Mouse (Mus musculus) frontal cortex, adult 2 months (tissue): ENCODE measurements around the gene Insyn1. TPM values are rescaled to one million over a fixed set of nuclear protein-coding genes. Genes with fewer than 3 reads are reported as not detected.
A peak's percentile ranks its signal among the peaks of the same experiment; 100 is the strongest.

ENCODE experiments used
- DNase-seq, 2 experiments: peaks; one replicate each; pipeline ENCODE4 v3.0.0; 2022; ENCODE audit warnings: low spot score in 1 of 2; ENCODE audit errors: extremely low spot score in 1 of 2
- polyA plus RNA-seq: library from polyadenylated mRNA; depleted of rRNA; stranded (reverse); fragments of >200 nt; gene quantifications from 2 replicates; pipeline ENCODE4 v1.2.3, GENCODE M21; 2012; rRNA removed

The Insyn1 gene
- polyA plus RNA-seq: 158 and 162 TPM in 2 replicates

DNA sequence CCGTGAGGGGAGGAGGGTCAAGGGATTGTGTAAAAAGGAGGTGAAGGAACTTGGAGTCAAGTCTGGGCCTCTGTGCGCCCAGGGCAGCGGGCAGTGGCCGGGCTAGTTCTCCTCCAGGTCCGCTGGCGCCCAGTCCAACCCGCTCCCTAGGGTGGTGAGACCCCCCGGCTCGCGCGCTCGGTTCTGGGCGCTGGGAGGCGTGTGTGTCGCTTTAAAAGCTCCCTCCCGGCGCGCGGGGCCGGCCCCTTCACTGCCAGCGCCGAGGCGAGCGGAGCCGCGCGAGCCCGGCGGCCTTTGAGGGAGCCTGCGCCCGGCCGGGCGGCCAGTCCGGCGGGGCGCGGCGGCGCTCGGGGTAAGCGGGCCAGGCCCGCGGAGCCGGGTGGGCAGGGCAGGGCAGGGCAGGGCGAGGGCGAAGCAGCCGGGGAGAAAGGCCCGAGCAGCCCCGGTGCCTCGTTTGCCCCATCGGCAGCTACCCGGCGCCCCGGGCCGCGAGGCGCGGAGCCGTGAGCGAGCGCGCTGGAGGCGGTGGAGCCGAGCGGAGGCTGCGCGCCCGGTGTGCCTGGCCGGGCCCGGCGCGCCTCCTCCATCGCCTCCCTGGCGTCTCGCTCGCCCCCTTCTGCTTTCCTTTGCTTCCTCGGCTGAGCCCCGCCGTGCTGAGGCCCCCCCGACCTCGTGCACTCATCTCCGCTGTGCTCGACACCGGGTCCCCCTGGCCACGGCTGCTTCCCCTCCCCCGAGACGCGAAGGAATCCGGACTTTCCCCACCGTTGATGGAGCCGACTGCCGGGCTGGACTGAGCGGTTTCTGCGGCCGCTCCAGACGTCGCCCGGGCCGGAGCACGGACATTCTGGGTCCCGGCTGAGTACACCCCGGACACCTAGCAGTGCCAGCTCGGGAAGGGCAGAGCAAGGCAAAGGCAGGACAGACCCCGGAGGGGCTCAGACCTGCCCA is at the start of gene Insyn1:
Gene Insyn1 (plus strand): TSS at position 753 of the 951 bp plus-strand sequence.
- peak in 1 of 2 experiments; percentile 54 for DNase-seq

DNA sequence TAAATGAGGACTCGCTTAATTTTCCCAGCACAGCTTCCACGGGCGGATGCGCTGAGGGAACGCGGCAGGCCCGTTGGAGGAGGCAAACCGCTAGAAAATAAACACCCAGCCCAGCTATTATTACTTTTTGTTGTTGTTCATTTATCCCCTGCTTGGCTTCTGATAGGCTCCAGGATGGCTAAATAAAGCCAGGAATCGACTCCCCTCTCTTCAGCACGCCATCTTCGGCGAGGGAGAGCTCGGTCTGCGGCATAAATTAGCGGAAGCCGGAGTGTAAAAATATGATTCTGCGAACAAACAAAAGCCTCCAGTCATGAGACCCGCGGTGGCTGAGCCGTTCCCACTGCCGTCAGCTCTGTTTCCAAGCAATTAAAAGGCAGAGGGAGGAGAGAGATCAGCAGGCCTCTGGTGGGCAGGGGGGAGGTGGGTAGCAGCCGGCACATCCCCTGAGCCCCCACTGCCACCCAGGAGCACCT is 49.4 kb upstream of the Insyn1 start:
- DNase-seq: peak in 1 of 2 experiments; percentile 76

DNA sequence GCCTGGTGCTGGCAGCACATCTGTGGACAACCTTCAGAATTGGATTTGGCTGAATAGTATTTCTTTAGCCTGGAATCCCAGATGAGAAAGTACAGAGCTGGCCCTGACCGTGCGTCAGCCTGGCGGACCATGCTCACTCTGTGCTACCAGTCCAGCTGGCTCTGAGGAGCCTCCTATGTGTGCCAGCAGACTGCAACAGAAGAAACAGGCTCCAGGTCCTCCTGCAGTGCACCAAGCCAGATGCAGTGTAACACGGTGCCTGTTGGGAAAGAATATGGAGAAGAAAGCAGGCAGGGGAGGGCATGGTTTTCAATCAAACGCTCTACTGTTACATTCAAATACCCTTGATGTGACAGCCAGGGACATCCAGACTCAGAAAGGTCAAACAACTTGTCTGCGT is 48.3 kb upstream of the Insyn1 start:
- peak in 1 of 2 experiments; percentile 46 for DNase-seq

DNA sequence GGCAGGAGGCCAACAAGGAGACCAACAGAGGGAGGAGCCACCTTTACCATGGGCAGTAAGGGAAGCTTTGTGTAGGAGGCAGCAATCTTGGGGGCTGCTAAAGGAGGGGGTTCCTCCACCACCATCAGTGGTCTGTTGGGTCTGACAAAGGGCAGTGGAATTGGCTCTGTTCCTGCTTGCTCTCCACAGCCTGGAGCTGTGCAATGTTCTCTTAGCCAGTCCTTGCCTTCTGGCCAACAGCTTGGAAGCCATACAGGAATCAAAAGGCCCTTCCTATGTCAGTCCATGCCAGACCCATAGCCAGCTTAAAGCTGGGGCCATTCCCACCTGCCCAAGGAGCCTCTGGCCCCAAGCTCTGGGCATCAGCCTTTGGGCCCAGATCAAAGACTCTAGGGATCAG is 47.8 kb upstream of the Insyn1 start:
- no peak for DNase-seq

DNA sequence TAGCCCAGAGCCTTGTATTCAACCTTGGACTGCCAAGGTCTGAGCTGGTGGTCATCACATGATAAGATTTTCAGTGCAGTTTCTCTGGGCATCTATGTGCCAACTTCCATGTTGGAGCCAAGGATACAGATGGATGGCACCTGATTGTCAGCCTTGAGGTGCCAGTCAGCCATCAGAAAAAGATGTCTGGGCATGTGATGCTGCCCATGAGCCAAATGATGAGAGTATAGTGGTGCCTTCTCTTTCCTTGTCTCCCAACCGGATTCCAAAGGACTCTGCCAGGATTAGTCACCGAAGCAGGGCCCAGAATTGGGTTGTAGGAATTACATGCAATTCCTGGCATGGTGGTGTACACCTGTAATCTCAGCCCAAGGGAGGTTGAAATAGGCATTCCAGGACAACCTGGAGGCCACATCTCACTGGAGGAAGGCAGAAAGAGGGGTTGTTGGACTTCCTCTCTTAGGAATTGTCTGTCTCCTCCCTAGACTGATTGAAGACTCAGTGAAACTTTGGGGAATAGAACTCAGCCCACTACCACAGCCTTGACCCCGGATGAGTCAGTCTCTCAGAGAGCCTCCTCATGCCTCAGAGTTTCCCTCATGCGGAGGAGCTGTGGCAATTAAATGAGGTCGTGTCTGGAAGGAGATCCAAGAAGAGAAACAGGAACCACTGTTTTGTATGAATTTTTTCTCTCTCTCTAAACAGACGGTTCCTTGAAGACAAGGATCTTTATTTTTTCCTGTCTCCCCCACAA is 46.9 kb upstream of the Insyn1 start:
- peak in 1 of 2 experiments; percentile 70 for DNase-seq

DNA sequence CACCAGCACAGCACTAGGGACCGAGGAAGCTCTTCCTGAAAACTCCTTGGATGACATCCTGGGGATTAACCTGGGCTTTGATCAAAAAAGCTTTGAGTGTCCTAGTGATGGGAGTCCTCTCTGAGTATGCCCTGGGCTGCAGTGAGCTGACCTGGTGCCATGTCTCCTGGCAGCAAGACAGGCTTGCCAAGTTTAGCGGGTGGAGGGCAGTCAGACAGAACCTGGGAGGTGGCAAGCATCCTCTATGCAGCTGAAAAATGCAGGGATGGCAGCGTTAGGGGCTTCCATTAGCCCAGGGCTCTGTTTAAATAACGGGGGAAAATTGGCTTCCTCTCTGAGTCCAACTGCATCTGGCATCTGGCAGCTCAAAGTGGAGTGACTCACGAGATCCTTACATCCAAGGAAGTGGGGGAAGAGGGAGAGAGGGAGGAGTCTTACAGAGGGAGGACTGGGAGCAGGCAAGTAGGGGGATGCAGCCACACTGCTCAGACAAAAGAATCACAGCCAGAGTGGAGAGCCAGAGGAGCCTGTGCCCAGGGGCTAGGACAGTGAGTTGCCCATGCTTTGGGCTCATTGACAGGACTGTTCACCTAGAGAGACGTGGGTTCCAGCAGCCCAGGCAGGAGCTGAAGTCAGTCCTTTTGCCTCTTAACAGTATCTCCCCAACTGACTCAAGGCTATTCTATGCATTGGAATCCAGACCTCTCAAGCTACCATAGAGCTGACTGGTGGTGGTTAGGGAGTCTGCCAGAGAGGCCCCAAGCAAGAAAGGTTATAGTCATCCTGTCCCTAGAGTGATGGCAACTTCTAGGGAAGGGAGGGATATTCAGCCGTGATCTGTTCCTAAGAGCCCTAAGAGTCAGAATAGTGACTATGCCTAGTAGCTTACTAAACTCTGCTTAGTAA is 46.0 kb upstream of the Insyn1 start:
- peak in 1 of 2 experiments; percentile 77 for DNase-seq

DNA sequence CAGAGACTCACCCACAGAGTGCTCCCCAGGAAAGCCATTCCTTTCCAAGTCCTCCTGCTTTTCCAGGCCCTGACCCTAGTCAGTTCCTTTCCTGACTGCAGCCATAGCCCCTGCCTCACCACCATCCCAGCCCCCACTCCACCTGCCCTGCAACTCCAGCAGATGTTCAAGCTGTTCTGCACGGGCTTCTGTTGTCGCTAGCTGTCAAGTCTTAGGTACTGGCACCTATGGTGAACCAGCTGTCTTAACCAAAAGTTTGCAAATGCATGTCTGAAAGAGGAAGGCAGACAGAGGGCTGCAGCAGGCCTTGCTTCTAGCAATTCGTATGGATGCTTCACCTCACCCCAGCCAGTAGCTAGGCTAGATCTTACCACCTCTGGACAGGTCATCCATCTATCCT is 45.3 kb upstream of the Insyn1 start:
- no peak for DNase-seq

DNA sequence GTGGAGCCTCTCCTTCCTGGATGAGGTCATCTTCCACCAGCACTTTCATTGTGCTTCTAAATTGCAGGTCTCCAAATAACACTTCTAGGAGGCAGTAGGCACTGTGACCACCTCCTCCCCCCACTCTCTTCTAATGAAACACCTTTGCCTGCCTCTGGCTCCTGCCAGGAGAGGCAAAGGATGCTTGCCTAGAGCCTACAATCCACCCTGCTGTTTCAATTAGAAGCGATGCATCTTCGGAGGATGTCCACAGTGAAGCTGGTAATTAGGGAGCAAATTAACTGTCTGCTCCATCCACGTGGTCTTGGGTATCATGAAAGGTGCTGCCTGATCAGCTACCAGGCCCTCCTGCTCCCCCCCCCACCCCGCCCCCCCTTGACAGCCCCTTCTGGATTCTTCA is 41.6 kb upstream of the Insyn1 start:
- DNase-seq: no peak

DNA sequence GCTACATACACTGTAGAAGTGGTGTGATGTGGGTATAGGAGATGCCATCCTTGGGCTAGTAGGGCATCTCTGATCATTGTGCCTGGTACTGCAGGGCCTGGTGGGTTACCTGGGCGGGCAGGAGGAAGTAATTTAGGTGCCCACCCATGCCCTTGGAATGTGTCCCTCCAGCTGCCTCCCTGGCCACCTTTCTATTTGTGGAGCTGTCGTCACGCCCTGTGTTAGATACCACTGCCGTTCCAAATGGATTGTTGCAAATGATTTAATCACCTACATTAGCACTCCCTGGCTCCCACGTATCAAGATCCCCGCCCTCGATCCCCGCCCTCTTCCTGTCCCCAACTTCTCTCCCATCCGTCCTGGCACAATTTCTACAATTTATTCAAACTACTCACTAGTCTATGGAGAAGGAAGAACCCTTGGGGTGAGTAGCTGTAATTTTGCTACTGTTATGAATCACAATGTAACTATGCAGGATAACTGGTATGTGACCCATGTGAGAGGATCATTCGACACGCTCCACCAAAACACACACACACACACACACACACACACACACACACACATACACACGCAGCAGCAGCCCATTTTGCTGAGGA is 40.3 kb upstream of the Insyn1 start:
- no peak for DNase-seq

DNA sequence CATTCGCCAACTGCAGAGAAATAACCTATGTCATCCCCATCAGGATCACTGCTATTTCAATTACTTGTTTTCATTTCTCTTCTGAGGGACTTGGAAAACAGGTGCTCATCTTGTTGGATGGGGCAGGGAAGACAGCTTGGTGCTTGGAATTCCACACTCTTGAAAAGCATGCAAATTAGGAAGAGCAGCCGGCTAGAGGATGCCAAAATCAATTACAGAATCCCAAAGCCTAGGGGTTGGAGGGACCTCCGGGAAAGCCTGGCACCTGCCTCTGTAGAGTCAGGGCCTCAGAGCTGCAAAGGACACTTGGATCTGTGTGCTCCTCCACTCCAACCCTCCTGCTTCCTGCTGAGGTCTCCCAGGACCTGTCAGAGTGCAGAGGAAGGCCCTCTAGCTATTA is 38.9 kb upstream of the Insyn1 start:
- no peak for DNase-seq

DNA sequence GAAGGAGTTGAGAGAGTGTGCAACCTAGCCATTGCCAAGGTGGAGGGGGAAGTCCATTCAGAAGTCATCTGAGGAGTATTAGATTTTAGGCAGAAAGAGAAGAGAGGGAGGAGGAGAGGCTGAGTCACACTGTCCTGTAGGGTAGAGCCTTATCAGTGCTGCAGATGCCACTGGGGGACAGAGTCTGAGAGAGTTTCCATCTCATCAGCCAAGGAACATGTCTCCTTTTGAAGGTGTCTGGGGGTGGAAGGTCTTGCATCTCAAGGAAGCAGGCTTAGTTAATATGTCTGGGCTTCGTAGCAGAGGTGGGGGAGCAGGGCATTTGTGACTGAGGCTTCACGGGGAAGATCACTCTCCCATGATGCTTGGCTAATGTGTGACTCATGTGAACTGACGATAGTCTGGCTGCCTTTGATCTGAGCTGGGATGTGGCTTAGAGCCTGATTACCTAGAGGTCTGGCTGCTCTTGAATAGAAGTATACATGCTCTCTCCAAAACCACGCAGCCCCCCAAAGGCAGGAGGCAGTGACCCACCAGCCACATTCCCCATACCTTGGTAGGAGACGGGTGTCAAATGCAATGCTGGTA is 34.5 kb upstream of the Insyn1 start:
- no peak for DNase-seq

DNA sequence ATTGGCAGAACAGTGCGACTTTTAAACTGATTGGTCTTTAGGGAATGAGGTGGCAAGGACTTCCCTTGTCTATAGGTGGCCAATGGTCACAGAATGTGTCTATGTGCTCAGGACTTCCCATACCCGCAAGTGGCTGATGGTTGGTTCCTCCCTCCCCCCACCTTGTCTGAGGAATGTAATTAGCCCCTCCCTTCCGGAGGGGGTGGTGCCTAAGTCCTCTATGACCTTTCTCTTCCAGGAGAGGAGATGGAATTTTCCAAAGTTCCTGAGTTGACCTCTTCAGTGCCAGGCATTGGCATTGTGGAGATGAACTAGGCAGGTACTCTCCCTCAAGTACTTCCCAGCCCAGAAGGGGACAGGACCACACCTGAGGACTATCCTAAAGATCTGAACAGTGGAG is 33.5 kb upstream of the Insyn1 start:
- DNase-seq: no peak

DNA sequence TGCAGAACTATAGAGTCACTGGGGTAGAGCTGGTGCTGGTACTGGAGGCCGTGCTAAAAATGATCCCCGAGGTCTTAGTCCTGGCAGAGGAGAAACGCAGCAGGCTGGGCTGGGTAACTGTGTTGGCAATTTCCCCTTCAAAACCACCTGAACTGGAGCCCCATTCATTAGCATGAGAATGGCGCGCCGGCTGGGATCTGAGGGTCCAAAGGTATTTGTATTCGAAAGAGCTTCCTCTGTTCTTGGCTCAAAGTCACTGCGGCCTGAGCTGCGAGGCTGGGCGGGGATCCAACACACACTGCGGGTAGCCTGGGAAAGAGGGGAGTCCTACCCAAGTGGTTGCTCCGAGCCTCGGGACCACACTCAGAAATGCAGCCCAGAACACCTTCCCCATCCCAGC is 32.6 kb upstream of the Insyn1 start:
- peak in 1 of 2 experiments; percentile 67 for DNase-seq

DNA sequence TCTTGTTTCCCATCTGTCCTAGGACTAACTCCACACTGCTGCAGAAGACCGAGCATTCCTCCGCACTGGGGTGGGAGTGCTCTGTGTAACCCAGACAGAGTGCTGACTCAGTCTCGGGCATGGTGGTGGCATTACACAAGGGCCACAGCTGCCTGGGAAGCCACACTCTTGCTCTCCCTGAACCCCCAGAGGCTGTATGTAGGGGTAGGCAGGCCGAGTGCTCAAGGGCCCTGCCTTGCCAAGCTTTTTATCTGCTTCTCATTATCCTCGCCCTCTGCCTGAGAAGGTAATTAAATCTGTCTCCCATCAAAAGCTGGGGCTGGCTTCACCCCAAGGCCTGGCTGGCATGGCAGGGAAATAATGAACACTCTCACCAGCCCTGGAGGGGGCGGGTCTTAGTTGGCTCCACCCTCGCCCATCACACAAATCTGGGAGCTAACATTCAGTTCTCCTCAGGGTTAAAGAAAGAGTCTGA is 30.9 kb upstream of the Insyn1 start:
- no peak for DNase-seq

DNA sequence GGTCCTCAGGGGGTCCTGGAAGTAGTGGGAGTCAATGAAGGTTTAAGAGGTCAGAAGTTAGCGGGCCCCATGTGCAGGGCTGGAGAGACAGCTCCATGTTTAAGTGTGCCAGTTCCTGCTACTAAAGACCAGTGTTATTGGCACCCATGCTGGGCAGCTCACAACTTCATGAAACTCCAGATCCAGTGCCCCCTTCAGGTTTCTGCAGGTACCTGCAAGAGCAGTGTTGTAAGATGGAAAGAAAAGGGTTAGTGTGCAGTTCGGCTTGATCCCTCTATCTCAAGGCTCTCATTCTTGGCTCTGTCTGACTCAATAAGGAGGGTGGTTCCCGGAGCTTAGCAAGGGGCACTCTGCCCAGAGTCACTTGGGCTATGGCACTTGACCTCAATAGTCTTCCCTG is 30.1 kb upstream of the Insyn1 start:
- DNase-seq: no peak

DNA sequence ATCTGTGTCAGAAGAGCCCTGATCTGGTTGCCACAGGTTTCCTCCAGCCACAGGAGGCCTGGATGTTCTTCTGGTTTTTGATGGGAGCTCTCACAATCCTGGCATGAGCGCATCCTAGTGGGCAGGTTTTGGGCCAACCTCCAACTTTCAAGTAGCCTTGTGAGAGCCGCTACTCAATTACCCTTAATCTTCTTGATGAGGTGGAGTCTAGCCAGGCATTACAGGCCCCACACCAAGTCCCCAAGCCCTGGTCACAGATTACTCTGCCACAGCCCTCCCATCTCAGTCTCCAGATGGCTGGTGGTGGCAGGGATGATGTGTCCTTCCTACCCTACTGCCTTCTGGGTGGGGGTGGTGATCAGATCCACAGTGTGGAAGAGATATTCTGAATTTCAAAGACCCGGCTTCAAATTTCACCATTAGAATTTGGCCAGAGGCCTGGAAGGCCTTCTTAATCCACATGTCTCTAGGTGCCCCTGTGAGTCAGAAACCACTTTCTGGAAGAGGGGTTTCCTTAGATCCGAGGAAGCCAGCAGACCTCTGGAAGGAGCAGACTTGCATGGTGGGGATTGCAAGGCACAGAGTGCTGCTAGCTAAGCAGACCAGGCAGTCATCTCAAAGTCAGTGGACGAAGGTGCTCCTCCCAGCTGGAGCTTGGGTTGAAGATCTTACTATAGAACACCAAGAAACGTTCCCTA is 29.4 kb upstream of the Insyn1 start:
- DNase-seq: no peak

DNA sequence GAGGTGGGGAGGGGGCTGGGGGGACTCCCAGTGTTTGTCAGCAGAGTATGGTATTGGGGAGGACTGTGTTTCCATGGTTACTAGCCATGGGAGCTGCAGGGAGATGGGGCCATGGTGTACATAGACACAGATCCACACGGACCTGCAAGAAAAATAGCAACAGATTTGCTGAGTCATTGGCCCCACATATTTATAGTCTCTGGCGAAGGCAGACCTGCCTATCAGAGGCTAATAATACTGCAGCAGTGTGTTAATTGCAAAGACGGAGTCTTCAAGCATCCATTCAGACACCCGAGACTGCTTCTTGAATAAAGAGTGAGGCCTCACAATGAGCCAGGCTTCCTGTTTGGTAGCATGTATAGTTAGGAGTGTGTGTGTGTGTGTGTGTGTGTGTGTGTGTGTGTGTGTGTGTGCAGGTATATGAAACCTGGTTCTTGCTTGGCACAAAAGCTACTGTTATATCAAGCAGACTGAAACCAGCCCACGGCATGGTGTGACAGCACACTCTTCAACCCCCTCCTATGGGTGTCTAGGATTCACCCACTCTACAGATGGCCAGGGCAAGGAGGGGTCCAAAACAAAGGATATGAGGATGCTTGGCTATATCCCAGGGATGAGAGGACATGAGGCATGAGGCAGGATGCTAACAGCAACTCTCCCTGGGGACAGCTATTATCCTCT is 20.9 kb upstream of the Insyn1 start:
- peak in 1 of 2 experiments; percentile 76 for DNase-seq

DNA sequence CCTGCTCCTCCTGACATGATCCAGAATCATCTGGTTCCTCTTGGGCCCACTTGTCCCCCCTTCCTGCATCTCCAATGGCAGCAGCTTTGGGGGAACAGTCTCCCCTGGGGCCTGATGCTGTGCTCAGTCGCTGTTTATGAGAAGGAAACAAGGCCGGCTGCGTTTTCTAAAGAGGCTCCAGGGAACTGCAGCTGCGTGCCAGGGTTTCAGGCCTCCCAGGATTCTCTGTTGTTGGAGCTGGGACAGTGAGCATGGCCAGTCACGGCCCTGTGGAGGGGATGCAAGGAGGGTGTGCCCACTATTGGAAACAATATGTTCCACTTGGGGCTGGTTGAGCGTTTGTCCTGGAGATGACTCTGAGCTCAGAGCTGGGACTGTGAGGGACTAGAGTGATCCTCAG is 17.9 kb upstream of the Insyn1 start:
- no peak for DNase-seq
